Mouse (Mus musculus) liver, adult 2 months (tissue): Measurements from ENCODE around the gene Ank.
"Not testable (repeated sequence)": the region's sequence is repeated elsewhere in the genome, so short reads cannot be mapped to it uniquely, and the experiment has no call there.

Experiments
- CTCF ChIP-seq: fragments of 200-500 bp; IDR thresholded peaks from 2 replicates; pipeline ENCODE4 v1.5.1; 2011; ENCODE audit warnings: low read depth, low read length, control low read depth
- POLR2A ChIP-seq: fragments of 200-500 bp; IDR thresholded peaks from 2 replicates; pipeline ENCODE4 v1.6.1; 2011; ENCODE audit warnings: low read length, control low read depth; ENCODE audit not compliant: insufficient read depth; ENCODE audit errors: extremely low read depth

DNA sequence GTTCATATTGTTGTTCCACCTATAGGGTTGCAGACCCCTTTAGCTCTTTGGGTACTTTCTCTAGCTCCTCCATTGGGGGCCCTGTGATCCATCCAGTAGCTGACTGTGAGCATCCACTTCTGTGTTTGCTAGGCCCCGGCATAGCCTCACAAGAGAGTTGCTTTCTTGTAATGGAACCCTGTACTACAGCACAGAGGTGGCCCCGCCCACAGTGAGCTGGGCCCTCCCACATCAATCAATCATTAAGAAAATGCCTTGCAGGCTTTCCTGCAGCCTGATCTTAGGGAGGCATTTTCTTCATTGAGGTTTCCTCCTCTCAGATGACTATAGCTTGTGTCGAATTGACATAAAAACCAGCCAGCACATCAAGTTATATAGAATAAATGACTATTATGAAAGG is 3.9 kb downstream of the Ank start:
- TF ChIP-seq CTCF, POLR2A: not testable (repeated sequence)
